Mouse (Mus musculus): ENCODE measurements around the gene Ttc33. TPM values are rescaled to one million over a fixed set of nuclear protein-coding genes. Genes with fewer than 3 reads are reported as not detected.

Ttc33 gene
- total RNA-seq, 2 experiments from 2014 or later = 77.0 to 82.6 TPM

DNA sequence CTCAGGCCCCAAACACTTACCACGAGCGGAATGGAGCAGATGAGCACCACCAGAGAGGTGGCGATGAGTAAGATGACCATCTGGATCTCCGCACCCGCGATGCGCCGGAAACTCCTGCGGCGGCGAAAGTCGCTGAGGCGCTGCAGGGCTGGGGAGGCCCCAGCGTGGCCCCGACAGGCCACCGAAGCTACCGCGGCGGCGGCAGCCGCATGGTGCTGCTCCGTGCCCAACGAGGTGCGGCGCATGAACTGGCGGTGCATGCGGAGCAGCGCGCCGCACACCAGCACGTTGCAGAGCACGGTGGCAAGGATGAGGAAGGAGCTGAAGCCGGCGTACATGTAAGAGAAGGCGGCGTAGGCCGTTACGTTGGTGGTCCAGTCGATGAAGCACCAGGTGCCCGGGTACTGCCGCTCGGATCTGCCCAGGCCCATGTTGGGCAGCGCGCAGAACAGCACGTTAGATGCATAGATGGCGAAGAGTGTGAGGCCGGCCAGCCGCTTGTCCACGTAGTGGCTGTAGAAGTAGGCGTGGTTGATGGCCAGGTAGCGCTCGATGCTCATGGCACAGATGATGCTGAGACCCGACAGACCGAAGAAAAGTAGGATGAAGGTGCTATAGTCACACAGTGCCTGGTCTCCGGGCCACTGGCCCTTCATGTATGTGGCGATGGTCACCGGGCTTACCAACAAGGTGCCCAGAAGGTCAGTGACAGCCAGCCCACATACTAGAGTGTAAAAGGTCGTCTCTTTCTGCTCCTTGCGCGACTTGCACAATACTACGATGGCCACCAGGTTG is 57.1 kb downstream of the Ttc33 start:
- DNase-seq = no peak

DNA sequence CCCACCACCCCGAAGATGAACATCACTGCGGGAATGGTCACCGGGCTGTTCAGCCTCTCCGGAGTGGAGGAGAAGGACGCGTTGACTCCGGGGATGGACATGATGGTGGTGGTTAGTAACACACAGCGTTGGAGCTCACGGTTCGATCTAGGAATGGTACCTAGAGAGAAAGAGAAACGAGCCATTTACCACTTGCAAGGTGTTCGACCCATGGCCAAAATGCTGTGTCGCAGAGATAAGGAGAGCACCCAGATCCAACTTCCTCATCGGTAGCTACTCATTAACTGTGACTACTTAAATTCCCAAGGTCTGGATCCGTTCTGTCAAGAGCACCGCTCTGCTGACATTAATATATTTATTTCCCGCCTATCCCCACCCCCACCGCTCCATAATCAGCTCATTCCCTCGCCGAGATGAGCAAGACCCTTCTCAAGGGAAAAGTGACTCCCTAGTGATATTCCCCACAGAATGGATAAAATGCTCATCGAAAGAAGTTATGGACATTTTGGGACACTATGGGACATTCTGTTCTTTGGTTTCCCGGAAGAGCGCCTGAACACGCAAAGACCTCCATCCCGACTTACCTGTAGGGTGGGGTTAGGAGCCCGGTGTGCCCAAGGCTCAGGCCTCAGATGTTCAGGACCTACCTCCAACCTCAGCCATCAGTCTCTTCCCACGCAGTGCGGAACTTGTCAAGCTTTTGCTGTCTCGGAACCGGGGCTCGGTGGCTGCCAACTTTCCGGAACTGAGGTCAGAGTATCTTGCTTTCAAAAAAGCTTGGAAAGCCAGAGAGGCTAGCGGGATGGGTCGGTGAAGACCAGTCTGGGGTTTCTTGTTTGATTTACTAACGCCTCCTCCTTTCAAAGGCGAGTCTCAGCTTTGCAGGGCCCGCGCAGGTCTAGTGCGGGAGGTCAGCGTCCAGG is 58.0 kb downstream of the Ttc33 start:
- DNase-seq = no peak

DNA sequence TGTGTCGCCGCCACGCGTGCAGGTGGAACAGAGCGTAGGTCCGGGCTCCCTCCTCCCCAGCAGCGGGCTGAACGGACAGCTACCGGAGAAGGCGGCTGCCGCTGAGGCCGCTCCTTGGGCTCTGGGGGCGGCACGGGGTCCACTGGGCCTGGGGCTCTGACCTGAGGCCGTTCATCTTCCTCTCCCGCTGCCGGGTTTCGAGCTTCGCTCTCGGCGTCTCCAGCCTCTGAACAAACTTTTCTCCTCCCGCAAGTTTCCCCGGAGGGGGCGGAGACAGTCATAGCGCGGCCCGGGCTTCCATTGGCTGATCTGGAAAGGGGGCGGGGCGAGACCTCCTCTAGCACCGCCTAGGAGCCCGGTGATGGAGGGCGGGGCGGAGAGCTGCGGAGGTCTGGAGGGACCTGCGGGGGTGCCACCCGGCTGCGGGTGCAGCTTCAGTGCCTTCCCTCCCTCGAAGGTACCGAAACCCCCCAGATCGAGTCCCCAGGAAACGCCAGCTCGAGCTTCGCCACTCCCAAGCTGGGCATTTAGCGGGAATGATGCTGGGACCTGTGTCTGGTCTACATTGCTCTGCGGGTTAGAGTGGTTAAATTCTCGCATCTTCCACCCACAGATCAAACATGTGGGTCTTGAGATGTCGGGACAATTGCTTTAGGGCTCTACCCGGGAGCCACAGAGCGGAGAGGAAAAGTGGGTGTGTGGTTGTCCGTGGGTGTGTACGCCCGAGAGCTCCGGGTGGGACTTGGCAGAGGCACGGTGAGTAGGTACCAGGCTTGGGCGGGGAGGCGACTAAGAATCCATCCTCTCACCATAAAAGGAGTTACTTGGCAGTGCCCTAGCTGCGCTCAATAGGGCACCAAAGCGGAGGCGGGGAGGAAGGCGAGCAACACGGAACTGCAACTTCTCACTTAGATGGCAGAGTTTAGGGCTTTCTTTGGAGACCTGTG is 58.9 kb downstream of the Ttc33 start, which contains the start of gene Ptger4:
TSS of gene Ptger4 (minus strand) at position 229 of the 947 bp plus-strand sequence.
- peak; percentile 75 to 78 for DNase-seq

DNA sequence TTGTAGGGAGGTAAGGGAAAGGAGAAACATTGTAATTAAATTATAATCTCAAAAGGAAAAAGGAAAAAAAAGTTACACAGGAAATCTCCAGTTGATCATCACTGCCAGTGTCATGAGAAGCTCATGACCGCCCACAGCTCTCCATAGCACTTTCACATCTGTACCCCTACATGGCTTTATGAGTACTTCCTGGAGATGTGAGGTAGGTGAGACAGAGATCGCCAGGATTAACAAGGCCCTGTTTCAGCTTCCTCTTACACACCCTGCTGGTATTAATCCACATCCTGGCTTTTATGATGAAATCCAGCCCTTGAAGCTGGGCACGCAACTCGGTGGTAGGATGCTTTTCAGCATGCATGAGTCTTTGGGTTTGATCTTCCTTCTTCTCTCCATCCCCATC is 64.9 kb downstream of the Ttc33 start:
- no peak for DNase-seq

DNA sequence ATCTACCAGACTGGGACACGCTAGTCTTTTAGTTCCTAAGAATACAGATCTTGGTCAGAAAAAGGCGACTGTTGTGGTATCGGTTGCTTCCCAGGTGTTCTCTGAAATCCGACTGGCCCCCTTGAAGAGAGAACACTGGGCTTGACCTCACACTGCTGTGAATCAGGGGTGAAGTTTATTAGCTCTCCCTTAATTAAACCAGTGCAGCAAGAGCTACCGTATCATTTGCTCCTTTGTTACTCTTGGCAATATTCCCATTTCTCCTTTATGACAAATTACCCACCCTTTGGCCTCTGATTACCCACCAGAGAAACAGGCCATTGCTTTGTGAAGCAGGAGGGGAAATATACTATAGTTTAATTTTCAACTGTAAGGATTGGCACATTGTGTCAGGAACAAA is 74.9 kb downstream of the Ttc33 start:
- no peak for DNase-seq

DNA sequence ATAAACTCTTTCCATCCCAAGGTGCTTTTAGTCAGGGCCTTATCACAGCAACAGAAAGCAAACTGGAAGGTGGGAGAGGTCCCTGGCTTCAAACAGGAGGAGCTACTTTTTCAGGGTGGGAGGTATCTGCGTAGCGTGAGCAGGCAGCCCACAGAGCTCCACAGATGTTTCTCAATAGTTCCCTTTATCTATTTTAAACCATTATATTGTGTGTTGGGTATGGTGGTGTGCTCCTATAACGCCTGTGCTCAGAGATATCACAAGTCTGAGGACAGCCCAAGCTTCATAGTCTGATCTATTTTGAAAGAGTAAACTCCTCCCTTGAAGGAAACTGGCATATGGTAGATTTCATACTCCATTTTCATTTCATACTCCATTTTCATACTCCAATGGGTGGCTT is 75.7 kb downstream of the Ttc33 start:
- DNase-seq = no peak

DNA sequence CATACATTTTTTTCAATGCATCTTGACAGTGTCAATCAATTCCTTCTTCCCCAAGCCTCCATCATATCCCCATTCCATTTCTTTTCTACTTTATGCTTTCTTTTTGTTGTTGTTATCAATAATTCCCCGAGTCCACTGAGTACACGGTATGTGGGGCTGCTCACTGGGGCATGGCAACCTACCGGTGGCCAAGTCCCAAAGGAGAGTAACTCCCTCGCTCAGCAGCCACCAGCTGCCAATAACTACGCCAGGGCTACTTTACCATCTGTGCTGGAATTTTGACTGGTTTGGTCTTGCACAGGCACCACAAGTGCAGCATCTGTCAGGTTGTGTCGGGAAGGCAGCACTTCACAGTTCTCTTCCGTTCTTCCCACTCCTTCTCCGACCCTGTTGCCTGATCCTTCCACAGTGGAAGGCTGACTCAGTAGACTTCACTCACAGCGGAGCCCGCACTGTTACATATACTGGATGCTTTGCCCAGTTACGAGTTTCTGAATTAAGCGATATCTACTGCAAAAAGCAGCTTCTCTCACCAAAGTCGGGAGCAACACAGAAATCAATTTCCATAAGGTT is 76.9 kb downstream of the Ttc33 start:
- no peak for DNase-seq

DNA sequence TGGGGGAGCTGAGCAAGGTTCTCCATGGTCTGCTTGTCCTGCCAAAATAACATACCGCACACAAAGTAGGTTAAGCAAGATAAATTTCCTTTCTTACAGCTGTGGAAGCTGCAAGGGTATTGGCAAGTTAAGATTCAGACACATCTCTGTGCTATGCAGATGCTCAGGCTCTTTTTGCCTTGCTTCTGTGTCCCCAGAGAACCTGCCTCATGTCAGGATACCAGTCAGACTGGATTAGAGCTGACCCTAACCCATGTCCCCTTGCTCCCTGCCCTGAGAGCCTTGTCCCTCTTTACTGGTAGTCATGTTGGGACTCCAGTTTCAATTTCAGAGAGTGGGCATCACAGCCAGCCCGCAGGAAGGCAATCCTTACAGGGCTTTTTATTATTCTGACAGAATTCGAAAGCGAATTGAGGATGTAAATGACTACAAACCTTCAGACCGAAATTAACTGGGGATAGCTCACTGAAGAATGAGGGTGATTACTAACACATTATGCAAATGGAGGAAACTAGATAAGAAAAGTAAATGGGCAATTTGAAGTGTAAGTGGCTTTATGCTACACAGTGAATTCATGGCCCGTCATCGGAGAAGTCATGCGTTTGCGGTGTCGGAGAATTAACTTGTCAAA is 77.7 kb downstream of the Ttc33 start:
- DNase-seq = no peak

DNA sequence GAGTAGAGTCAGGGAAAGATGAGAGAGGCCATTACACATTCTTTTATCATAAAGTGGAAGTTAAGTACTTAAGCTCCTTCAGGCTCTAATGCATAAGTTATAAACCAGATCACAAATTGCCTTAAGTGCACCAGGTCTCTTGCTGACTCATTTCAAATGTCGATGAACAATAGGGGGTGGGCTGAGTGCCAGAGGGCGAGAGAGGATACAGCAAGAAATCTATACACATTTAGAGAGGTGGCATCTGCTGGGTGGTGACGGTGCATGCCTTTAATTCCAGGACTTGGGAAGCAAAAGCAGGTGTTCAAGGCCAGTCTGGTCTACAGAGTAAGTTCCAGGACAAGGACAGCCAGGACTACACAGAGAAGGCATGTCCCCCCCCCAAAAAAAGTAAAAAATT is 80.8 kb downstream of the Ttc33 start:
- DNase-seq = no peak

Other genes with a start within 250 kb of the Ttc33 start
- gene C7, start 121.8 kb upstream of the Ttc33 start, total RNA-seq (2021) = under 1 TPM in 1 of 2 experiments, not detected in 1; 0.17 TPM
- 1 to 10 TPM; 5.3 TPM for gene Card6, start 77.0 kb upstream of the Ttc33 start, total RNA-seq (2021)
- 100 to 1,000 TPM; 277 to 293 TPM for gene Rpl37, start 68.9 kb upstream of the Ttc33 start, total RNA-seq (2021)
- gene Prkaa1, start 41.7 kb upstream of the Ttc33 start, total RNA-seq (2021) = 10 to 100 TPM; 23.0 to 24.1 TPM
- gene Ptger4, start 58.7 kb downstream of the Ttc33 start, total RNA-seq (2021) = under 1 TPM; 0.96 to 1.00 TPM